Mouse (Mus musculus) layer of hippocampus, postnatal 14 days (tissue): ENCODE results near the gene Asxl2. TPM values are rescaled to one million over a fixed set of nuclear protein-coding genes. Genes with fewer than 3 reads are reported as not detected.
"Not testable (repeated sequence)": the region's sequence is repeated elsewhere in the genome, so short reads cannot be mapped to it uniquely, and the experiment has no call there.

ENCODE experiments used
- DNase-seq, 2 experiments: peaks; one replicate each; pipeline ENCODE4 v3.0.0; 2021 to 2022; ENCODE audit warnings: low spot score in 2 of 2, mixed read lengths in 1 of 2
- long read RNA-seq, 2 experiments: library from polyadenylated mRNA; stranded (forward); transcript quantifications; one replicate each; pipeline ENCODE4 v2.0.0; 2021
- total RNA-seq, 2 experiments: library from RNA; stranded (reverse); gene quantifications; 2 replicates each; pipeline ENCODE4 v1.2.3; 2021

Asxl2 gene
- total RNA-seq = 10 to 100 TPM; 27.1 to 28.1 TPM
- long read RNA-seq, experiment 1, partial matches to known transcripts = 0 of 4 reads
- long read RNA-seq, experiment 1, other reads (novel, unspliced or antisense) = 4 of 4 reads
- long read RNA-seq, experiment 2, partial matches to known transcripts = 0 of 1 reads
- long read RNA-seq, experiment 2, other reads (novel, unspliced or antisense) = 1 of 1 reads

DNA sequence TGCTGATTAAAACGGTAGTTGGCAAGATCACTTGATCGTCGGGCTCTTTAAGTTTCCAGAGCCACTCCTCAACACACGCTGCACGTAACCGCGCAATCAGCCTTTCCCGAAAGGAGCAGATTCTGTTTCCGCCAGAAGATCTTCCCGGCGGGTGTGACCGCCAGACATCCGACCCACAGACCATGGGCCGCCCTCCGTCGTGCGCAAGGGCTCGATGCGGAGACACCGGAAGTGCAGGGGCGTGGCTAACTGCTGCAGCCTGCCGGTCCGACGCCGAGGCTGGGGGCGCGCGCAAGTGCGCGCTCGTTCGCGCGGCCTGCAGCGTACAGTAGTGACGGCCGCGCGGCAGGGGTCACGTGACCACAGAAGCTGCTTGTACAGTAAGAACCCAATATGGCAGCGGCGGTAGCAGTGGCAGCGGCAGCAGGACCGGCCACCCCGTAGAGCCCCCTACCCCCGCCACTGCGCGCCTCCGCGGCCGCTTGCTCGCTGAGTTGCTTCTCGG, at the start of gene Asxl2:
Asxl2 (plus strand) TSS at position 328 of the 505 bp plus-strand sequence.
- peak; percentile 96 to 99 for DNase-seq

DNA sequence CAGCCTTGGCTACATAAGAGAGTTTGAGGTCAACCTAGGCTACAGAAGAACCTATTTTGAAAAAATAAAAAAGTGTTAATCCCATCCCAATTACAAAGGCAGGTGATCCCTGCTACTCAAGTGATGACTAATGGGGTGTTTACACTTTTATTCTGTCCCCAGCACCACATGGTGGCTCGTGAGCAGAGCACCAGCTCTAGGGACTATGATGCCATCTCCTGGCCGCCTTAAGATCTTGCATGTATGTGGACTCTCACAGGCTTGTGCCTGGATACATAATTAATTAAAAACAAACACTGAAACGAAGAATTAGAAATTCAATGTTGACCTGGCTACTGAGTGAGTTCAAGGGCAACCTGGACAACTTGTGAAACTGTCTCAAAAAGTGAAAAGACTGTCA, 49.5 kb upstream of the Asxl2 start:
- no peak for DNase-seq

- no peak for DNase-seq
These were observed 48.9 kb upstream of the Asxl2 start for GRCm38 (mm10) chr12:3377755-3378154.

DNA sequence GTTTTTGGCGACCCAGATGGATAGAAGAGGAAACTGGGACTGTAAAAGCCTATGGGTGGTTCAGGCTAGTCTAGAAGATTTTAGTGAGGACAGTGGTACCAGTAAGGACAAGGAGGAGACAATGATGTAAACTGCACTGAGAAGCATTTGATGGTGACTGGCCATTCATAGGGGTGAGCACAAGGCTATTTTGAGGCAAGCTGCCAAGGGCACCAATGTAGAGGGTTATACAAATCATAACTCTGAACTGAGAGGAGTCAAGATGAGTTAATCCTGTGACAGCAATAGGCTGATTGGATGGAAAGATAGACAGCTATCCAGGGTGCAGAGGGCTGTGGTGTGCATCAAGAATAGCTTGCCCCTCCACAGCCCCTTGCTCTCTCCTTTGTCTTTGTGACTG, 41.8 kb upstream of the Asxl2 start:
- DNase-seq = no peak

GRCm38 (mm10) chr12:3385271-3385670, 41.4 kb upstream of the Asxl2 start:
- no peak for DNase-seq

GRCm38 (mm10) chr12:3385940-3386339, 40.7 kb upstream of the Asxl2 start:
- no peak for DNase-seq

DNA sequence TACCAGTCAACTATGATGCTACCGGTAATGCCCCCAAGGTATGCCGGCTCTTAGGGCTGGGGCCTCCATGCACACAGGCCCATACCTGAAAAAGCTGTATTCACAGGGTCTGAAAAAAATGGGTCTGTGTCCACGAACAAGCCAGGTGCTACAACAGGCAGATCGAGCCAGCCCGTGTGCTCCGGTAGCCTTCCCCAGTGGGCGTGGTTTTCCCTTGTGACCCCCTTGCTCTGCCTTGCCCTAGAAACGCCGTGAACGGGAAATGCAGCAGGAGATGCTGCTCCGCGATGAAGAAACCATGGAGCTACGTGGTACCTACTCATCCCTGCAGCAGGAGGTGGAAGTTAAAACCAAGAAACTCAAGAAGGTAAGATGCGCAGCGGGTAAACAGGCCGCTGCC, 38.8 kb upstream of the Asxl2 start:
- DNase-seq = no peak

GRCm38 (mm10) chr12:3389394-3389793, 37.3 kb upstream of the Asxl2 start:
- no peak for DNase-seq

DNA sequence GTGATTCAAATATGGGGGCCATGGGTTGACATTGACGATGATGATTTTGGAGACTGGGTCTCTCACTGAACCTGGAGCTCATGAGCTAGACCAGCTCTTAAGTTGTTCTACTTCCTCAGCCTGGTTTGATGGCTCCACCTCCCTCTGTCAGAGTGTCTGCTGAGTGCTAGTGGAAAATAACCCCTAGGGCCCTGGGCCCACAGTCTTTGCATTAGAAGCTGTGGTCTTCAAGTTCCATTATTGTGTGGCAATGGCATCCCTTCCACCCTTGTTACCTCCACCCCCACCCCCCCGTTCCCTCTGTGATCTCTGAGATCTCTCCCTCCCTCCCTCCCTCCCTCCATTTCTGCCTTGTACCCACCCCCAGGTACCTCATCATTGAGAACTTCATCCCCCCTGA, 36.6 kb upstream of the Asxl2 start:
- DNase-seq = no peak

GRCm38 (mm10) chr12:3390577-3391262, 35.9 kb upstream of the Asxl2 start:
- peak; percentile 81 to 86 for DNase-seq

DNA sequence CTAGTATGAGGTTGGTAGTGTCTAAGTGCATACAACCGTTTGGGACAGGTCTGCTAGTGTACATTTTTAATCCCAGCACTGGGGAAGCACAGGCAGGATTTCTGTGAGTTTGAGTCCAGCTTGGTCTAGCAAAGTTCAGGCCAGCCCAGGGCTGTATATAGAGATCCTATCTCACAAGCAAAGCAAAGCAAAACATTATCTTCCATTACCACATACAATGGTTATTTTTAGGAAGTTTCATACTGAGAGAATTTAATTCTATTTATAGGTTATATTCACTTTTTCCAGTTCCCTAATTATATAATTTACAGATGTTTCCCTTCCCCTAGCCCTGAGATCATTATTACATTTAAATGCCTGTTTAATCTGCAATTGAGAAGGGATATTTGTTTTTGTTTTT, 35.4 kb upstream of the Asxl2 start:
- no peak for DNase-seq

DNA sequence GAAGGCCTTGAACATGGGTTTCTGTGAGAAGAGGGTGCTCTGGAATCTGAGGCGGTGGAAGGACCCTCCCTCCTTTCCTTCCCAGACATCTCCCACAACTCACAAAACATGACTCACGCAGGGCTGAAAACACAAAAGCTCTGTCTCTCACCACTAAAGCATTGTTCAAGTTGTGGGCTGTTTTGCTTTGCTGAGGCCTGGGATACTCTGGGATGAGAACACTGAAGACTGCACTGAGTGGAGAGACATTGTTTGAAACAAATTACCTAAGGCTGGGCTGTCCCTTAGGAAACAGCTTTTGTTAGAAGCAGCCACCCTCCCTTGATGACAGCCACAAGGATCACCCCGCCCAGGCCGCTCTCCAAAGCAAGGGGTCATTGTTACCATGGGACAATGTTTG, 33.5 kb upstream of the Asxl2 start:
- no peak for DNase-seq

DNA sequence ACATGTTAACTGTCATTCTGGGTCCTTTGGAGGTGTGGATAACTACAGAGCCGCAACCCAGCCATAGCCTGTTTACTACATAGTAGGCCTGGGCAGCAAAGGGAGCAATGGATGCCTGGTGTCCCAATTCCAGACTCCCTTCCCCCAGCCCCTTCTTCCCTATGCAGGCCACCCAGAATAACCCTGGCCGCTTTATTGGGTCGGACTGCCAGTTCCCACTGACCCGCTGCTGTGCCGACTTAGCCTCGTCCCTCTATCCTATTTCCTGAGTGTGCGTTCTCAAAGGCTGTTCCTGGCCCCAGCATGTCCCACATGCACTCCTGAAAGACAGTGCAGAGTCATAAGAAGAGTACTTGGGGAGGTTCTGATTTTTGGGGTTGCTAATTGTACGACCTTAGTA, 29.7 kb upstream of the Asxl2 start:
- DNase-seq = no peak

DNA sequence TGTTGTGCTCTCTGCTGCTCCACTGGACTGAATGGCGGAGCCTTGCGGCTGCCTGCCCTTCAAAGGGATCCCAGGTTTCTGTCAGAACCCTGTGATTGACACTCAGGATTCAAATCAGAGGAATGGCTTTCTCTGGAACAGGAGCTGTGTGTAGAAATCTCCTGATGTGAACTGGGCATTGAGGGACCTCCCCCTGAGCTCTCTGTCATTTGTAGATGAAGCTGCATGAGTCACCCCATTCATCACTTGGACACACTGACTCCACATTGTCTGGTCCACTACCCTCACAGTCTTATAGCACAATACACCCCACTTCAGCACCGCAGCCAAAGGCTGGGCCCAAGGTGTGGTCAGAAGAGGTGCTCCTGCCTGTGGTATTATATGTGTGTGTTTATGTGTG, 21.0 kb upstream of the Asxl2 start:
- not testable (repeated sequence) for DNase-seq

GRCm38 (mm10) chr12:3406585-3406984, 20.1 kb upstream of the Asxl2 start:
- DNase-seq = peak; percentile 43 to 65

- DNase-seq = no peak
These were observed 11.7 kb upstream of the Asxl2 start for GRCm38 (mm10) chr12:3414956-3415355.

DNA sequence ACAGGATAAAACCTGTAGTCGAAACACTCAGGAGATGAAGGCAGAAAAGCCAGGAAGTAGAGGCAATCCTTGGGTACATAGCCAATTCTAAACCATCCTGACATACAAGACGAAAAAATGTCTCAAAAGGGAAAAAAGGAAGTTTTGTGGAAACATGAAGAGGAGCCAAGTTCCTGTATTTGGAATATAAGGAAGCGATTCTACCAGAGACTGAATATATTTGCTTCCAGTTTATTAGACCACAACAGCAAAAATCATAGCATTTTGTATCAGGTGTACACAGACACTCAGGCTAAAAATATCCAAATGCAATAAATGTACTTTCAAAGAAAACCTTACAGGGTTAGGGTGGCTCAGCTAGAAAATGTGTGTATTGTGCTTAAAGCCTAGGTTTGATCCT, 7.9 kb upstream of the Asxl2 start:
- no peak for DNase-seq

DNA sequence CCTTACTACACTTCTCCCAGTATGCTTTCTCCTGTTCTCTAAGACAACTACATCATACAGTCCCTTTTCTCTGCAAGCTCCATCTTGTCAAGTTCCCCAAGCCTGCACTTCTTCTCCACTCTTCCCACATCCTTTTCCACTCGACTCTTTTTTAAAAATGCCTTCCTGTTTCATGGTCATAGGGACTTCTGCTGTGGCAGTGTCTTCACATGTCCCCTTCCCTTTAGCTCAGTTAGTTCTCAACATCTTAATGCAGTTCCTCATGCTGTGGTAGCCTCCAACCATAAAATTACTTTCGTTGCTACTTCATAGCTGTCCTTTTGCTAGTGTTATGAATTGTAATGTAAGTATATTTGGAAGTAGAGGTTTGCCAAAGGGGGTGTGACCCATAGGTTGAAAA, 6.1 kb upstream of the Asxl2 start:
- no peak for DNase-seq

DNA sequence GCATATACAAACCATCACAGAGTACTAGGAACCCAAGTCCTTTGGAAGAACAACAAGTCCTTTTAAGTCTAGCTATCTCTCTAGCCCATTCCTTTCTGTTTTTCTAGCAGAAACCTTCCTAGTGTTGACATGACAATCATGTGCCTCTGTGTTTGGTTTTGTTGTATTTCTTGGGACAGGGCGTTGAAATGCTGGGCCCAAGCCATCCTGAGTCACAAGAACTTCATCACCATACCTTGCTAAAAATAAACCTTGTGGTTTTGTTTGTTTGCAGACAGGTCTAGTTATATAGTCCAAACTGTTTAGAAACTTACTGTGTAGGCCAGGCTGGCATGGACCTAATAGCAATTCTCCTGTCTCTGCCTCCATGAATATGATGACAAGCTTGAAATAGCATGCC, 3.9 kb upstream of the Asxl2 start:
- no peak for DNase-seq

- no peak for DNase-seq
These were observed 2.5 kb upstream of the Asxl2 start for GRCm38 (mm10) chr12:3424179-3424578.

DNA sequence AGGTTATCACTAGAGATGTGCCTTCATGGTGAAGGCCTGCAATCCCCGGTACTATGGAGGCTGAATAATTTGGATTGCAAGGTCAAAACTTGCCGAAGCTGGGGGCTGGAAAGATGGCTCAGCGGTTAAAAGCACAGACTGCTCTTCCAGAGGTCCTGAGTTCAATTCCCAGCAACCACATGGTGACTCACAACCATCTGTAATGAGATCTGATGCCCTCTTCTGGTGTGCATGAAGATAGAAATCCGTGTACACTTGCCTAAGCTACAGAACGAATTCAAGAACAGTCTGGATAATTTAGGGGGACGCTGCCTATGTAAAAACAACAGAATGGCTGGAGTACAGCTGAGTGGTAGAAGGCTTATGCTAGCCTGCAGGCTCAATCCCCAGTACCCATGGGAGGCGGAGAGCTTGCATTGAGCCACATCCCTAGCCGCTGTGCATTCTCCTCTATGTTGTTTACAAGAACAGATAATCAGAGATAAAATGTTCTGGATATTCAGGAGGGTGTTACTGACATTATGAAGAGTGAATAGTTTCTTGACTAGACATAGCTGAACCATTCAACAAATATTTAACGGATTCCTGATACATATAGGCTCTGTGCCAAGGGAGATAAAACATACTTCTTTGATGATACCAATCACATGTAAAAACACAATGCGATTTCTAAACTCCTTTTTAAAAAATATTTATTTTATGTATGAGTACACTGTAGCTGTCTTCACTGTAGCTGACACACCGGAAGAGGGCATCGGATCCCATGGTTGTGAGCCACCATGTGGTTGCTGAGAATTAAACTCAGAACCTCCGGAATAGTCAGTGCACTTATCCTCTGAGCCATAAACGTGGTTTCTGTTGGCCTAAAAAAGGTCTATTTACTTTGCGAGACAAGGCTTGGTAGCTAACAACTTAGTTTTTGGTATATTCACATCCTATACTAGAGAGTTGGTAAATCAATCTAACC, 999 bp upstream of the Asxl2 start:
- peak in 1 of 2 experiments; percentile 61 for DNase-seq
